Mouse (Mus musculus) limb, embryonic 13.5 days (tissue): ENCODE results near the gene Myf5. TPM values are rescaled to one million over a fixed set of nuclear protein-coding genes. Genes with fewer than 3 reads are reported as not detected.

Experiments
- microRNA-seq: library from miRNA; unstranded; fragments of <30 nt; microRNA quantifications from one replicate; pipeline ENCODE4, GENCODE M21; 2016
- polyA plus RNA-seq: library from polyadenylated mRNA; unstranded; fragments of >200 nt; fragmentation: Nextera tagmentation; extraction: Ambion mirVana; gene quantifications from 2 replicates; pipeline ENCODE4 v1.2.1, GENCODE M21; 2015

The Myf5 gene
- polyA plus RNA-seq, 1 experiment from 2014 or later = 21.1 TPM

Small RNAs within 50 kb of the gene (microRNA-seq; reads per million reads assigned to microRNA genes)
- not detected for gene Gm44403

Other genes starting within 250 kb of the Myf5 start
- gene Lin7a, start 214.4 kb downstream of the Myf5 start, polyA plus RNA-seq = 4.9 and 6.7 TPM in 2 replicates
- 1.4 and 2.1 TPM in 2 replicates for gene Myf6, start 8.6 kb upstream of the Myf5 start, polyA plus RNA-seq
- gene Ptprq, start 233.9 kb upstream of the Myf5 start, polyA plus RNA-seq = 0.28 and 0.34 TPM in 2 replicates